Mouse (Mus musculus) CH12.LX (cell line): ENCODE results near the gene Slc9a8.

Source experiments
- BHLHE40 ChIP-seq: IDR thresholded peaks from 2 replicates; pipeline ENCODE4 v1.6.1; 2011; ENCODE audit warnings: mild to moderate bottlenecking, low read depth, low read length, improper control_type of control experiment
- CHD2 ChIP-seq: IDR thresholded peaks from 2 replicates; pipeline ENCODE4 v1.6.1; 2011; ENCODE audit warnings: low read length, improper control_type of control experiment
- CTCF ChIP-seq, 2 experiments: IDR thresholded peaks in 1 of 2; conservative IDR thresholded peaks in 1 of 2; 2 replicates each; pipeline ENCODE4 v1.5.1; 2011 to 2012; ENCODE audit warnings: low read depth in 2 of 2, low read length in 2 of 2, improper control_type of control experiment in 1 of 2, inconsistent platforms in 1 of 2, mild to moderate bottlenecking in 1 of 2, moderate library complexity in 1 of 2
- E2F4 ChIP-seq: IDR thresholded peaks from 2 replicates; pipeline ENCODE4 v1.6.1; 2011; ENCODE audit warnings: low read depth, low read length, improper control_type of control experiment; ENCODE audit not compliant: insufficient replicate concordance
- EP300 ChIP-seq: IDR thresholded peaks from 2 replicates; pipeline ENCODE4 v1.6.1; 2011; ENCODE audit warnings: low read length, improper control_type of control experiment
- POLR2A ChIP-seq: IDR thresholded peaks from 2 replicates; pipeline ENCODE4 v1.6.1; 2011; ENCODE audit warnings: low read depth, mild to moderate bottlenecking, improper control_type of control experiment, low read length
- POLR2AphosphoS2 ChIP-seq: IDR thresholded peaks from 2 replicates; pipeline ENCODE4 v1.6.1; 2011; ENCODE audit warnings: low read depth, low read length, improper control_type of control experiment
- RCOR1 ChIP-seq: conservative IDR thresholded peaks from 2 replicates; pipeline ENCODE4 v1.6.1; 2012; ENCODE audit warnings: low read depth, mild to moderate bottlenecking, inconsistent platforms, low read length, improper control_type of control experiment
- TCF12 ChIP-seq: IDR thresholded peaks from 2 replicates; pipeline ENCODE4 v1.6.1; 2014; ENCODE audit warnings: low read depth, mild to moderate bottlenecking, inconsistent platforms, low read length, improper control_type of control experiment
- USF1 ChIP-seq: IDR thresholded peaks from 2 replicates; pipeline ENCODE4 v1.6.1; 2014; ENCODE audit warnings: low read depth, mild to moderate bottlenecking, inconsistent platforms, low read length, improper control_type of control experiment

DNA sequence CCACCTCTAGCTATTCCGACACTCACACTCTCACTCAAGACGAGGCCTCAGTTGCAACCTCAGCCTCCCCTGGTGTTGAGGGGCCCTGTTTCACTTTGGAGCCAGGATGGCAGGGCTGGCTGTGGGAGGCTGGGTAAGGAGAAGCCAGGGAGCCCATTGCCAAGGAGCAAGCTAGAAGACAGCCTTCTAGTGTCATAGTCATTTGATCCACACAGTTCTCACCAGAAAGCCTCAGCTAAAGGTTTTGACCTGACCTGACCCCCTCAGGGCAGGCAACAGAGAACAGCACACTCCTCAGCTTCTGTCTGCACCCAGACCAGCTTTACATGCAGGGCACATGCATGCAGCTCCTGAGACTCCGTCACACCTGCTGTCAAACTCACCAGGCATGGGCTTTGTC is 44.4 kb downstream of the Slc9a8 start:
- TF ChIP-seq TCF12, result no peak
- no peak for TF ChIP-seq EP300
- TF ChIP-seq POLR2AphosphoS2, result no peak
- TF ChIP-seq USF1, result no peak
- no peak for TF ChIP-seq CTCF (conservative IDR thresholded peaks at IDR 0.05 in 1 of 2, IDR thresholded peaks at IDR 0.05 in 1 of 2; ENCODE audit: low read depth in 2 of 2, low read length in 2 of 2)
- TF ChIP-seq POLR2A, result no peak
- no peak for TF ChIP-seq RCOR1
- TF ChIP-seq E2F4, result no peak
- no peak for TF ChIP-seq CHD2
- TF ChIP-seq BHLHE40, result no peak
